Mouse (Mus musculus): ENCODE data around the gene Ntn1. TPM values are rescaled to one million over a fixed set of nuclear protein-coding genes. Genes with fewer than 3 reads are reported as not detected.
A peak's percentile ranks its signal among the peaks of the same experiment; 100 is the strongest.

Ntn1 gene
- polyA plus RNA-seq, 1 experiment, result 15.6 TPM

- Histone ChIP-seq H3ac (ENCODE audit: control insufficient read depth, insufficient read length) (no peak overlapping the region), H3K79me2 (ENCODE audit: control insufficient read depth, insufficient read depth) (no peaks in the 10 kb centered on the region), H3K36me3 (ENCODE audit: control insufficient read depth, insufficient read depth) (no peaks in the 10 kb centered on the region), H3K4me2 (ENCODE audit: low read depth) (no peak overlapping the region), H3K27me3 (ENCODE audit: control insufficient read depth, insufficient read depth, insufficient read length) (no peaks in the 10 kb centered on the region), H3K4me3 (no peak overlapping the region)
- TF ChIP-seq CEBPB (IDR thresholded peaks at IDR 0.05; ENCODE audit: insufficient read depth, poor library complexity, severe bottlenecking), result no peak
- TF ChIP-seq SRF (IDR thresholded peaks at IDR 0.05; ENCODE audit: control insufficient read depth, insufficient read length, low read depth), result no peak
- TF ChIP-seq POLR2AphosphoS2 (IDR thresholded peaks at IDR 0.05; ENCODE audit: insufficient read length, low read depth), result no peak
Measured at GRCm38 (mm10) chr11:68177415-68177814, 223.2 kb downstream of the Ntn1 start.

GRCm38 (mm10) chr11:68176550-68176949 lies 224.1 kb downstream of the Ntn1 start:
- no peaks in the 10 kb centered on the region for H3K36me3 ChIP-seq (ENCODE audit: control insufficient read depth, insufficient read depth)
- TF ChIP-seq SRF (IDR thresholded peaks at IDR 0.05; ENCODE audit: control insufficient read depth, insufficient read length, low read depth), result peak; percentile 89
- TF ChIP-seq REST (IDR thresholded peaks at IDR 0.05; ENCODE audit: insufficient read depth, insufficient read length), result no peak
- H3K4me2 ChIP-seq (ENCODE audit: low read depth), result no peak overlapping the region

GRCm38 (mm10) chr11:68172648-68173045 lies 228.0 kb downstream of the Ntn1 start:
- Histone ChIP-seq H3K36me3 (ENCODE audit: control insufficient read depth, insufficient read depth) (peaks cover 5% of the 10 kb centered on the region), H3K4me3 (no peak overlapping the region), H3K79me2 (ENCODE audit: control insufficient read depth, insufficient read depth) (no peaks in the 10 kb centered on the region), H3K27me3 (ENCODE audit: control insufficient read depth, insufficient read depth, insufficient read length) (no peaks in the 10 kb centered on the region), H3K4me2 (ENCODE audit: low read depth) (no peak overlapping the region), H3ac (ENCODE audit: control insufficient read depth, insufficient read length) (no peak overlapping the region)
- TF ChIP-seq POLR2A (IDR thresholded peaks at IDR 0.05; ENCODE audit: insufficient read length, low read depth), result no peak
- TF ChIP-seq MYOG (IDR thresholded peaks at IDR 0.05; ENCODE audit: control insufficient read depth in 1 of 3, insufficient read depth in 1 of 3, insufficient read length in 2 of 3, low read depth in 2 of 3), result no peak
- TF ChIP-seq POLR2AphosphoS2 (IDR thresholded peaks at IDR 0.05; ENCODE audit: insufficient read length, low read depth), result no peak
- TF ChIP-seq USF1 (IDR thresholded peaks at IDR 0.05; ENCODE audit: low read depth), result no peak
- no peak for TF ChIP-seq MAX (IDR thresholded peaks at IDR 0.05; ENCODE audit: low read depth)
- no peak for TF ChIP-seq CEBPB (IDR thresholded peaks at IDR 0.05; ENCODE audit: insufficient read depth, poor library complexity, severe bottlenecking)
- no peak for TF ChIP-seq E2F4 (IDR thresholded peaks at IDR 0.05; ENCODE audit: insufficient read depth)
- no peak for TF ChIP-seq REST (IDR thresholded peaks at IDR 0.05; ENCODE audit: insufficient read depth, insufficient read length)
- no peak for TF ChIP-seq MYOD1 (IDR thresholded peaks at IDR 0.05; ENCODE audit: control insufficient read depth in 1 of 3, insufficient read length in 2 of 3, low read depth in 2 of 3)
- no peak for TF ChIP-seq TCF12 (IDR thresholded peaks at IDR 0.05; ENCODE audit: insufficient read depth, poor library complexity, severe bottlenecking)
- no peak for TF ChIP-seq SRF (IDR thresholded peaks at IDR 0.05; ENCODE audit: control insufficient read depth, insufficient read length, low read depth)
- no peak for TF ChIP-seq TCF3 (IDR thresholded peaks at IDR 0.05; ENCODE audit: insufficient read length, low read depth)

More at GRCm38 (mm10) chr11:68176550-68176949, 224.1 kb downstream of the Ntn1 start:
- Histone ChIP-seq H3K79me2 (ENCODE audit: control insufficient read depth, insufficient read depth) (no peaks in the 10 kb centered on the region), H3K4me3 (no peak overlapping the region), H3K27me3 (ENCODE audit: control insufficient read depth, insufficient read depth, insufficient read length) (no peaks in the 10 kb centered on the region), H3ac (ENCODE audit: control insufficient read depth, insufficient read length) (no peak overlapping the region)

GRCm38 (mm10) chr11:68171973-68172647 lies 228.5 kb downstream of the Ntn1 start:
- Histone ChIP-seq H3K36me3 (ENCODE audit: control insufficient read depth, insufficient read depth) (peaks cover 5% of the 10 kb centered on the region), H3K27me3 (ENCODE audit: control insufficient read depth, insufficient read depth, insufficient read length) (no peaks in the 10 kb centered on the region), H3K4me3 (no peak overlapping the region), H3K79me2 (ENCODE audit: control insufficient read depth, insufficient read depth) (no peaks in the 10 kb centered on the region), H3ac (ENCODE audit: control insufficient read depth, insufficient read length) (no peak overlapping the region), H3K4me2 (ENCODE audit: low read depth) (no peak overlapping the region)
- TF ChIP-seq MAX (IDR thresholded peaks at IDR 0.05; ENCODE audit: low read depth) (no peak), MYOG (IDR thresholded peaks at IDR 0.05; ENCODE audit: control insufficient read depth in 1 of 3, insufficient read depth in 1 of 3, insufficient read length in 2 of 3, low read depth in 2 of 3) (peak in 1 of 3 experiments; percentile 58)

GRCm38 (mm10) chr11:68168427-68168826 lies 232.2 kb downstream of the Ntn1 start:
- Histone ChIP-seq H3K27me3 (ENCODE audit: control insufficient read depth, insufficient read depth, insufficient read length) (no peaks in the 10 kb centered on the region), H3K36me3 (ENCODE audit: control insufficient read depth, insufficient read depth) (peaks cover 5% of the 10 kb centered on the region), H3K4me3 (no peak overlapping the region), H3K4me2 (ENCODE audit: low read depth) (no peak overlapping the region), H3K79me2 (ENCODE audit: control insufficient read depth, insufficient read depth) (no peaks in the 10 kb centered on the region), H3ac (ENCODE audit: control insufficient read depth, insufficient read length) (no peak overlapping the region)
- no peak for TF ChIP-seq MYOD1 (IDR thresholded peaks at IDR 0.05; ENCODE audit: control insufficient read depth in 1 of 3, insufficient read length in 2 of 3, low read depth in 2 of 3)
- no peak for TF ChIP-seq POLR2A (IDR thresholded peaks at IDR 0.05; ENCODE audit: insufficient read length, low read depth)
- TF ChIP-seq E2F4 (IDR thresholded peaks at IDR 0.05; ENCODE audit: insufficient read depth), result no peak
- TF ChIP-seq MAX (IDR thresholded peaks at IDR 0.05; ENCODE audit: low read depth), result no peak
- no peak for TF ChIP-seq CEBPB (IDR thresholded peaks at IDR 0.05; ENCODE audit: insufficient read depth, poor library complexity, severe bottlenecking)
- TF ChIP-seq SRF (IDR thresholded peaks at IDR 0.05; ENCODE audit: control insufficient read depth, insufficient read length, low read depth), result no peak
- TF ChIP-seq POLR2AphosphoS2 (IDR thresholded peaks at IDR 0.05; ENCODE audit: insufficient read length, low read depth), result no peak
- TF ChIP-seq TCF12 (IDR thresholded peaks at IDR 0.05; ENCODE audit: insufficient read depth, poor library complexity, severe bottlenecking), result no peak
- no peak for TF ChIP-seq MYOG (IDR thresholded peaks at IDR 0.05; ENCODE audit: control insufficient read depth in 1 of 3, insufficient read depth in 1 of 3, insufficient read length in 2 of 3, low read depth in 2 of 3)
- TF ChIP-seq USF1 (IDR thresholded peaks at IDR 0.05; ENCODE audit: low read depth), result no peak
- TF ChIP-seq REST (IDR thresholded peaks at IDR 0.05; ENCODE audit: insufficient read depth, insufficient read length), result no peak
- TF ChIP-seq TCF3 (IDR thresholded peaks at IDR 0.05; ENCODE audit: insufficient read length, low read depth), result no peak

All from myocyte (in vitro differentiated cells).